Mouse (Mus musculus): ENCODE results near the gene Cntnap2. TPM values are rescaled to one million over a fixed set of nuclear protein-coding genes. Genes with fewer than 3 reads are reported as not detected.

Cntnap2 gene
- polyA plus RNA-seq, 1 experiment from 2014 or later = 99.3 TPM

GRCm38 (mm10) chr6:47317253-47317652 lies 2258.1 kb downstream of the Cntnap2 start:
- ATAC-seq (ENCODE audit: low read depth) = no peak

GRCm38 (mm10) chr6:47318705-47319104 lies 2259.5 kb downstream of the Cntnap2 start:
- peak overlapping the region; percentile 16; the same call in 1 of the 2 replicates for H3K27ac ChIP-seq (ENCODE audit: low read depth, low read length)
- H3K27me3 ChIP-seq (ENCODE audit: control insufficient read depth, insufficient read depth, low read length) = no peaks in the 10 kb centered on the region
- no peak overlapping the region for H3K4me3 ChIP-seq (ENCODE audit: low read depth, low read length)
- no peak overlapping the region for H3K9ac ChIP-seq (replicated peaks; ENCODE audit: low read depth, low read length)
- H3K4me1 ChIP-seq (ENCODE audit: control insufficient read depth, insufficient read depth, low read length) = no peaks in the 10 kb centered on the region
- H3K36me3 ChIP-seq (ENCODE audit: control insufficient read depth, insufficient read depth, low read length) = no peaks in the 10 kb centered on the region
- H3K9me3 ChIP-seq (ENCODE audit: control insufficient read depth, low read length) = no peaks in the 10 kb centered on the region
- under 1% methylated on average over 6 of the region's 6 CpGs for WGBS
- peak overlapping the region; percentile 17; the same call in 1 of the 2 replicates for H3K4me2 ChIP-seq (ENCODE audit: low read depth, low read length)
- ATAC-seq (ENCODE audit: low read depth) = peak; percentile 77; the same call in 1 of the 2 replicates

More at GRCm38 (mm10) chr6:47317253-47317652, 2258.1 kb downstream of the Cntnap2 start:
- H3K4me2 ChIP-seq (ENCODE audit: low read depth, low read length) = no peak overlapping the region
- no peaks in the 10 kb centered on the region for H3K9me3 ChIP-seq (ENCODE audit: control insufficient read depth, low read length)
- H3K9ac ChIP-seq (replicated peaks; ENCODE audit: low read depth, low read length) = no peak overlapping the region
- no peaks in the 10 kb centered on the region for H3K27me3 ChIP-seq (ENCODE audit: control insufficient read depth, insufficient read depth, low read length)
- no peak overlapping the region for H3K4me3 ChIP-seq (ENCODE audit: low read depth, low read length)
- no peak overlapping the region for H3K27ac ChIP-seq (ENCODE audit: low read depth, low read length)
- no peaks in the 10 kb centered on the region for H3K4me1 ChIP-seq (ENCODE audit: control insufficient read depth, insufficient read depth, low read length)
- H3K36me3 ChIP-seq (ENCODE audit: control insufficient read depth, insufficient read depth, low read length) = no peaks in the 10 kb centered on the region

- no peak overlapping the region for H3K27ac ChIP-seq (ENCODE audit: low read depth, low read length)
- no peaks in the 10 kb centered on the region for H3K36me3 ChIP-seq (ENCODE audit: control insufficient read depth, insufficient read depth, low read length)
- no peak for ATAC-seq (ENCODE audit: low read depth)
- H3K9me3 ChIP-seq (ENCODE audit: control insufficient read depth, low read length) = no peaks in the 10 kb centered on the region
- H3K9ac ChIP-seq (replicated peaks; ENCODE audit: low read depth, low read length) = no peak overlapping the region
- H3K4me2 ChIP-seq (ENCODE audit: low read depth, low read length) = peak overlapping the region; percentile 17; the same call in 1 of the 2 replicates
- 16% methylated on average over 5 of the region's 5 CpGs for WGBS
- no peaks in the 10 kb centered on the region for H3K4me1 ChIP-seq (ENCODE audit: control insufficient read depth, insufficient read depth, low read length)
- no peak overlapping the region for H3K4me3 ChIP-seq (ENCODE audit: low read depth, low read length)
- H3K27me3 ChIP-seq (ENCODE audit: control insufficient read depth, insufficient read depth, low read length) = no peaks in the 10 kb centered on the region
Measured at GRCm38 (mm10) chr6:47319309-47319983, 2260.3 kb downstream of the Cntnap2 start.

- no peak overlapping the region for H3K4me2 ChIP-seq (ENCODE audit: low read depth, low read length)
- H3K4me1 ChIP-seq (ENCODE audit: control insufficient read depth, insufficient read depth, low read length) = no peaks in the 10 kb centered on the region
- H3K9me3 ChIP-seq (ENCODE audit: control insufficient read depth, low read length) = no peaks in the 10 kb centered on the region
- H3K36me3 ChIP-seq (ENCODE audit: control insufficient read depth, insufficient read depth, low read length) = no peaks in the 10 kb centered on the region
- H3K27me3 ChIP-seq (ENCODE audit: control insufficient read depth, insufficient read depth, low read length) = no peaks in the 10 kb centered on the region
- no peak overlapping the region for H3K4me3 ChIP-seq (ENCODE audit: low read depth, low read length)
- WGBS = 66% methylated on average over 5 of the region's 5 CpGs
- no peak for ATAC-seq (ENCODE audit: low read depth)
- no peak overlapping the region for H3K9ac ChIP-seq (replicated peaks; ENCODE audit: low read depth, low read length)
- no peak overlapping the region for H3K27ac ChIP-seq (ENCODE audit: low read depth, low read length)
Measured at GRCm38 (mm10) chr6:47323169-47323835, 2264.1 kb downstream of the Cntnap2 start.

- Histone ChIP-seq H3K9me3 (ENCODE audit: control insufficient read depth, low read length) (no peaks in the 10 kb centered on the region), H3K36me3 (ENCODE audit: control insufficient read depth, insufficient read depth, low read length) (no peaks in the 10 kb centered on the region), H3K4me2 (ENCODE audit: low read depth, low read length) (no peak overlapping the region), H3K27me3 (ENCODE audit: control insufficient read depth, insufficient read depth, low read length) (no peaks in the 10 kb centered on the region), H3K27ac (ENCODE audit: low read depth, low read length) (no peak overlapping the region), H3K4me3 (ENCODE audit: low read depth, low read length) (no peak overlapping the region), H3K9ac (replicated peaks; ENCODE audit: low read depth, low read length) (no peak overlapping the region), H3K4me1 (ENCODE audit: control insufficient read depth, insufficient read depth, low read length) (no peaks in the 10 kb centered on the region)
- WGBS = 20% methylated on average over 5 of the region's 5 CpGs
- ATAC-seq (ENCODE audit: low read depth) = peak; percentile 44; the same call in 1 of the 2 replicates
Measured at GRCm38 (mm10) chr6:47323886-47324285, 2264.7 kb downstream of the Cntnap2 start.

- H3K27ac ChIP-seq (ENCODE audit: low read depth, low read length) = no peak overlapping the region
- no peak overlapping the region for H3K4me2 ChIP-seq (ENCODE audit: low read depth, low read length)
- no peak overlapping the region for H3K4me3 ChIP-seq (ENCODE audit: low read depth, low read length)
- H3K27me3 ChIP-seq (ENCODE audit: control insufficient read depth, insufficient read depth, low read length) = no peaks in the 10 kb centered on the region
- no peak for ATAC-seq (ENCODE audit: low read depth)
- 85% methylated on average over 3 of the region's 3 CpGs for WGBS
- no peaks in the 10 kb centered on the region for H3K9me3 ChIP-seq (ENCODE audit: control insufficient read depth, low read length)
- no peaks in the 10 kb centered on the region for H3K36me3 ChIP-seq (ENCODE audit: control insufficient read depth, insufficient read depth, low read length)
- H3K4me1 ChIP-seq (ENCODE audit: control insufficient read depth, insufficient read depth, low read length) = no peaks in the 10 kb centered on the region
- no peak overlapping the region for H3K9ac ChIP-seq (replicated peaks; ENCODE audit: low read depth, low read length)
Measured at GRCm38 (mm10) chr6:47328281-47328680, 2269.1 kb downstream of the Cntnap2 start.

GRCm38 (mm10) chr6:47329212-47329611 lies 2270.1 kb downstream of the Cntnap2 start:
- Histone ChIP-seq H3K9me3 (ENCODE audit: control insufficient read depth, low read length) (no peaks in the 10 kb centered on the region), H3K27ac (ENCODE audit: low read depth, low read length) (no peak overlapping the region), H3K27me3 (ENCODE audit: control insufficient read depth, insufficient read depth, low read length) (no peaks in the 10 kb centered on the region), H3K4me1 (ENCODE audit: control insufficient read depth, insufficient read depth, low read length) (no peaks in the 10 kb centered on the region), H3K36me3 (ENCODE audit: control insufficient read depth, insufficient read depth, low read length) (no peaks in the 10 kb centered on the region), H3K9ac (replicated peaks; ENCODE audit: low read depth, low read length) (no peak overlapping the region), H3K4me2 (ENCODE audit: low read depth, low read length) (no peak overlapping the region), H3K4me3 (ENCODE audit: low read depth, low read length) (no peak overlapping the region)
- ATAC-seq (ENCODE audit: low read depth) = no peak
- 23% methylated on average over 4 of the region's 4 CpGs for WGBS

GRCm38 (mm10) chr6:47333016-47333415 lies 2273.9 kb downstream of the Cntnap2 start:
- WGBS = 59% methylated on average over 4 of the region's 4 CpGs
- no peak overlapping the region for H3K27ac ChIP-seq (ENCODE audit: low read depth, low read length)

GRCm38 (mm10) chr6:47334377-47334776 lies 2275.2 kb downstream of the Cntnap2 start:
- no peaks in the 10 kb centered on the region for H3K9me3 ChIP-seq (ENCODE audit: control insufficient read depth, low read length)
- no peak overlapping the region for H3K4me3 ChIP-seq (ENCODE audit: low read depth, low read length)
- no peaks in the 10 kb centered on the region for H3K27me3 ChIP-seq (ENCODE audit: control insufficient read depth, insufficient read depth, low read length)
- no peaks in the 10 kb centered on the region for H3K4me1 ChIP-seq (ENCODE audit: control insufficient read depth, insufficient read depth, low read length)
- H3K36me3 ChIP-seq (ENCODE audit: control insufficient read depth, insufficient read depth, low read length) = no peaks in the 10 kb centered on the region
- WGBS = 99% methylated on average over 2 of the region's 2 CpGs
- no peak overlapping the region for H3K9ac ChIP-seq (replicated peaks; ENCODE audit: low read depth, low read length)
- H3K27ac ChIP-seq (ENCODE audit: low read depth, low read length) = no peak overlapping the region
- no peak overlapping the region for H3K4me2 ChIP-seq (ENCODE audit: low read depth, low read length)
- ATAC-seq (ENCODE audit: low read depth) = no peak

More at GRCm38 (mm10) chr6:47333016-47333415, 2273.9 kb downstream of the Cntnap2 start:
- H3K27me3 ChIP-seq (ENCODE audit: control insufficient read depth, insufficient read depth, low read length) = no peaks in the 10 kb centered on the region
- no peaks in the 10 kb centered on the region for H3K9me3 ChIP-seq (ENCODE audit: control insufficient read depth, low read length)
- ATAC-seq (ENCODE audit: low read depth) = no peak
- no peak overlapping the region for H3K4me2 ChIP-seq (ENCODE audit: low read depth, low read length)
- no peaks in the 10 kb centered on the region for H3K4me1 ChIP-seq (ENCODE audit: control insufficient read depth, insufficient read depth, low read length)
- no peak overlapping the region for H3K9ac ChIP-seq (replicated peaks; ENCODE audit: low read depth, low read length)
- no peaks in the 10 kb centered on the region for H3K36me3 ChIP-seq (ENCODE audit: control insufficient read depth, insufficient read depth, low read length)
- H3K4me3 ChIP-seq (ENCODE audit: low read depth, low read length) = no peak overlapping the region

Data from neural tube, embryonic 14.5 days (tissue).